Mouse (Mus musculus): ENCODE measurements around the gene Hnrnpa3. TPM values are rescaled to one million over a fixed set of nuclear protein-coding genes. Genes with fewer than 3 reads are reported as not detected.
"Not testable (repeated sequence)": the region's sequence is repeated elsewhere in the genome, so short reads cannot be mapped to it uniquely, and the experiment has no call there.

Gene Hnrnpa3
- polyA plus RNA-seq, 1 experiment from 2014 or later = 209 TPM

DNA sequence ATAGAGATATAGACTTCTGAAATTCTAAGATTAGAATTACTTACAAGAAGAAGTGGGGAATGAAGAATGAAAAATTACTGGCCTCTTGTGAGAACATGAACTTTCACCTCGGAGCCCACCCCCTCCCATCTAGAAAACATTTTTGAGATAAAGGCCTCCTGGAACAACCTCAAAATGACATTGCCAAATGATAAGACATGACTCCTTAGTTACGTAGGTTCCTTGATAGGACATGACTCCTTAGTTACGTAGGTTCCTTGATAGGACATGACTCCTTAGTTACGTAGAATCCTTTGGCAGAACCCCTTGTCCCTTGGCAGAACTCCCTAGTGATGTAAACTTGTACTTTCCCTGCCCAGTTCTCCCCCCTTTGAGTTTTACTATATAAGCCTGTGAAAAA, 16.7 kb upstream of the Hnrnpa3 start:
- not testable (repeated sequence) for H3K27me3 ChIP-seq (ENCODE audit: insufficient read depth, poor library complexity, severe bottlenecking); H3K9me3 ChIP-seq; H3K36me3 ChIP-seq; H3K27ac ChIP-seq; DNase-seq (ENCODE audit: low spot score); H3K4me3 ChIP-seq
- peaks cover 14% of the 10 kb centered on the region for H3K4me1 ChIP-seq
- 35% methylated on average over 4 of the region's 4 CpGs for WGBS

DNA sequence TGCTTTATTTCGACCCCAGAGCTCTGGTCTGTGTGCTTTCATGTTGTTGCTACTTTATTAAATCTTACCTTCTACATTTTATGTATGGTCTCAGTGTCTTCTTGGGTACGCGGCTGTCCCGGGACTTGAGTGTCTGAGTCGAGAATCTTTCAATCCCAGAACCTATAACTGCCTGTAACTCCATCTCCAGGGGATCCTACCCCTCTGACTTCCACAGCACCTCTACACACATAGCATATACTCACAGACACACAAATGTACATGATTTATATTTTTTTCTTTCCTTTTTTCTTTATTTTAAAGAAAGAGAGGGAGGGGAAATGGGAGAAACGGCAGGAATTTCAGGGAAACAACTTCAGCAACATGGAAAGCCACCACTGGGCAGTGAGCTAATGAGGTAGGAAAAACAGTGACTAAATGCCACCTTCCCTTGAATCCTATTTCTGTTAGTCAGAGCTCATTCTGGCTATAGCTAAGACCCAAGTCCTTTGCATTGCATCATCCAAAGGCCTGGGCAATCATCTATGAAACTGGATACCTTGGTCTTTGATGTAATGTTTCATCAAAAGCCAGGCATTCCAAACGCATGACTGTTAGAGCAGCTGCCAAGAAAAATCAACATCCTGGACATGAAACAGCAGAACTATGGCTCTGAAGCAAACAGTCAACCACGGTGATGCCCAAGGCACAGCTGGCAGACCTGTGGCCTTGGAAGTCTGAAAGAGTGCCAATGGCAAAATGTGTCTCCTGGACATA, 16.1 kb upstream of the Hnrnpa3 start:
- H3K27me3 ChIP-seq (ENCODE audit: insufficient read depth, poor library complexity, severe bottlenecking) = no peaks in the 10 kb centered on the region
- H3K4me3 ChIP-seq = no peak overlapping the region
- peaks cover 14% of the 10 kb centered on the region for H3K4me1 ChIP-seq
- WGBS = 82% methylated on average over 8 of the region's 8 CpGs
- H3K27ac ChIP-seq = no peak overlapping the region
- H3K9me3 ChIP-seq = 0 out of 2 replicates have a peak, but pooled peaks cover 4% of the 10 kb centered on the region
- no peak for DNase-seq (ENCODE audit: low spot score)
- H3K36me3 ChIP-seq = peaks cover 4% of the 10 kb centered on the region; the same call in 1 of the 2 replicates

DNA sequence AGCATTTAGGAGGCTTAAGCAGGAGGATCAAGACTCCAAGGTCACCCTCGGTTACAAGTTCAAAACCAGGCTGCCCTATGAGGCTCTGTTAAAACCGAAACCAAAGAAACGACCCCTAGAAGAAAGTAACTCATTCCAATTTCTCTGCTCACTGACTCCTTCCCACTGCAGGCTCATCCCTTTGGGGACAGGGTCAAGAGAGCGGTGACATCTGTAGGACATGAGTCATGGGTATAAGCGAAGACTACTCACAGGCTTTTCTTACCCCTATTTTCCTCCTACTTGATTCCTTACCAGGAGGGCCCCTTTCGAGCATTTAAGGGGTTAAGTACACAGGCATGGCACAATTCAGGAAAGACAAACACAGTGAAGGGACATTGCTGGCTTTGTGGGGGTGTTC, 15.1 kb upstream of the Hnrnpa3 start:
- Histone ChIP-seq H3K36me3 (peaks cover 4% of the 10 kb centered on the region; the same call in 1 of the 2 replicates), H3K4me3 (no peak overlapping the region), H3K27ac (no peak overlapping the region), H3K4me1 (peaks cover 14% of the 10 kb centered on the region), H3K9me3 (0 out of 2 replicates have a peak, but pooled peaks cover 4% of the 10 kb centered on the region), H3K27me3 (ENCODE audit: insufficient read depth, poor library complexity, severe bottlenecking) (no peaks in the 10 kb centered on the region)
- 77% methylated on average over 6 of the region's 6 CpGs for WGBS
- DNase-seq (ENCODE audit: low spot score) = no peak

DNA sequence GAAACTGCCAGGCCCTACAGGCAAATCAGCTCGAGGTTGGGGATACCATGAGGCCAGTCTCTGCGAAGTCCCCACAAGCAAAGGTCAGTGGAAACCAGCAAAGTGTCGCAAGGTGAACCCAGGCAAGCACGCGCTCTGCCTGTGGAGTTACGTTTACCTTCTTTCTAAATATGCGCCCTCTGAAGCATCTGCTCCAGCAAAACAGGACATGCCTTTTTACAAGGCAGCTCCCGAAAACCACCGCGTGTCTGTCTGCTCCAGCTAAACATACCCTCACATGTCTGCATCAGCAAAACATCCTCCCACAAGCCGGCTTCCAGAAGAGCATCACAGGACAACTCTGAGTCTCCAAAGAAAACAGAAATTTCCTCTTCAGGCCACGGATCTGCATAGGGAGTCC, 13.8 kb upstream of the Hnrnpa3 start:
- 88% methylated on average over 12 of the region's 12 CpGs for WGBS

DNA sequence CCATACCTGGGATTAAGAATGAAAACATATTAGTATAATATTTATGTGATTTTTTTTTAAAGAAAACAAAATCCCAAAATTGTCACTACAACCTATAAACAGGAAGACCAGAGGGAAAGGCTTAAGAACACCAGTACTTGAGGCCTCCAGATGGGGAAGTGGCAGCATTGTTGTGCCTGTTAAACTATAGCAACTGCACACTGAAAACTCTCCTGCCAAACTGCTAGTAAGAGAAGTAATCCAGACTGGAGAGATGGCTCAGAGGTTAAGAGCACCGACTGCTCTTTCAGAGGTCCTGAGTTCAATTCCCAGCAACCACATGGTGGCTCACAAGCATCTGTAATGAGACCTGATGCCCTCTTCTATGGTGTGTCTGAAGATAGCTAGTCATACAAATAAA, 8.6 kb upstream of the Hnrnpa3 start:
- no peak overlapping the region for H3K27ac ChIP-seq
- no peak for DNase-seq (ENCODE audit: low spot score)
- H3K4me3 ChIP-seq = no peak overlapping the region
- peaks cover under 1% of the 10 kb centered on the region; the same call in 1 of the 2 replicates for H3K36me3 ChIP-seq
- H3K4me1 ChIP-seq = no peaks in the 10 kb centered on the region
- no peaks in the 10 kb centered on the region for H3K9me3 ChIP-seq
- WGBS = 91% methylated on average over 1 of the region's 1 CpGs
- H3K27me3 ChIP-seq (ENCODE audit: insufficient read depth, poor library complexity, severe bottlenecking) = no peaks in the 10 kb centered on the region

More for the DNA sequence above, 13.8 kb upstream of the Hnrnpa3 start:
- Histone ChIP-seq H3K36me3 (peaks cover 4% of the 10 kb centered on the region; the same call in 1 of the 2 replicates), H3K27ac (no peak overlapping the region), H3K4me3 (no peak overlapping the region), H3K9me3 (0 out of 2 replicates have a peak, but pooled peaks cover 4% of the 10 kb centered on the region), H3K4me1 (peaks cover 14% of the 10 kb centered on the region), H3K27me3 (ENCODE audit: insufficient read depth, poor library complexity, severe bottlenecking) (no peaks in the 10 kb centered on the region)
- no peak for DNase-seq (ENCODE audit: low spot score)

DNA sequence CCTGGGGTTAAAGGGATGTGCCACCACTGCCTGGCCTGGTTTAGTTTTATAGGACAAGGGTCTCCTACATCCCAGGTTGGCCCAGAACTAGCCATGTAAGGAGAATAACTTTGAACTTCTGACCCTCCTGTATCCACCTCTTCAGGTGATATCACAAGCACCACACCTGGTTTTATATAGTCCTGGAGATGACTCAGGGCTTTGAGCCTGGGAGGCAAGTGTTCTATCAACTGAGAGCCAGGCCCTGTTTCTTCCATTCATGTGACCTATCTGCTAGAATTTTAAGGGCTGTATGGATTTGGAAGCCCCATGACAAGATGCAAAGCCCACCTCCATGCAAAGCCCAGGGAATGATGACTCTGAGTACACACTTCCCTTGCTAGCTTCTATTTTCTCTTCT, 5.9 kb upstream of the Hnrnpa3 start:
- Histone ChIP-seq H3K36me3 (no peaks in the 10 kb centered on the region), H3K27me3 (ENCODE audit: insufficient read depth, poor library complexity, severe bottlenecking) (no peaks in the 10 kb centered on the region), H3K4me3 (no peak overlapping the region), H3K9me3 (no peaks in the 10 kb centered on the region), H3K27ac (no peak overlapping the region), H3K4me1 (peaks cover 10% of the 10 kb centered on the region)
- DNase-seq (ENCODE audit: low spot score) = no peak

DNA sequence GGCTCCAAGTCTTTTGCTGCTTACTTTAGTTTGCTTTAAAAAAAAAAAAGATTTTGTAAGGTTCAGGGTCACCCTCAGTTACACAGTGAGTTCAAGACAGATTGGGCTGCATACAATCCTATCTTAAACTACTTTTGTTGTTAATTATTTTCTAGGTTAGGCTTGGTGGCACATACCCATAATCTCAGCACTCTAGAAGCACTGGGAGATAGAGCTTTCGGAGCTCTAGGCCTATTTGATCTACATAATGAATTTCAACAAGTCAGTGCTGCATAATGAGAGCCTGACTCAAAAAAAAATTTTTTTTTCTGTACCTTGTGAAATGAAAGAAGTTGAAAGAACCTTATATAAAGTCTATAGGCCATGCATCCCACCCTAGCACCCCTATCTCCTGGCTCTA, 4.4 kb upstream of the Hnrnpa3 start:
- H3K4me1 ChIP-seq = peaks cover 10% of the 10 kb centered on the region
- no peaks in the 10 kb centered on the region for H3K27me3 ChIP-seq (ENCODE audit: insufficient read depth, poor library complexity, severe bottlenecking)
- no peaks in the 10 kb centered on the region for H3K36me3 ChIP-seq
- 78% methylated on average over 1 of the region's 1 CpGs for WGBS
- no peak for DNase-seq (ENCODE audit: low spot score)
- no peak overlapping the region for H3K4me3 ChIP-seq
- H3K27ac ChIP-seq = no peak overlapping the region
- no peaks in the 10 kb centered on the region for H3K9me3 ChIP-seq

DNA sequence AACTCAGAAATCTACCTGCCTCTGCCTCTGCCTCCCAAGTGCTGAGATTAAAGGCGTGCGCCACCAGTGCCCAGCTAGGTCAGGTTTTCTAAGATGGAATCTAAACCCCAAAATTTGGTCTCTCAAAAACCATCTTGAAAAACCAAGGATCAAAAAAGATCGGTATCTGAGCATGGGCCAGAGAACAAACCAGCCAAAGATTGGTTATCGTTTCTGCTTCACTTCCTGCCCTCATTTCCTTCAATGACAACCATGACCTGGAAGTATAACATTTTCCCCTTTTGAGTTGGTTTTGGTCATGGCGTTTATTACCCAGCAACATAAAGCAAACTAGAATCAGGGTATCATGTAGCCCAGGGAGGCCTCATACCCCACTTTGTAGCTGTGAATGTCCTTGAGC, 2.1 kb upstream of the Hnrnpa3 start:
- Histone ChIP-seq H3K4me1 (peaks cover 10% of the 10 kb centered on the region), H3K4me3 (no peak overlapping the region), H3K27ac (peak overlapping the region; percentile 100), H3K36me3 (peaks cover 6% of the 10 kb centered on the region; the same call in 1 of the 2 replicates), H3K9me3 (no peaks in the 10 kb centered on the region), H3K27me3 (ENCODE audit: insufficient read depth, poor library complexity, severe bottlenecking) (no peaks in the 10 kb centered on the region)
- no peak for DNase-seq (ENCODE audit: low spot score)
- 91% methylated on average over 5 of the region's 5 CpGs for WGBS

DNA sequence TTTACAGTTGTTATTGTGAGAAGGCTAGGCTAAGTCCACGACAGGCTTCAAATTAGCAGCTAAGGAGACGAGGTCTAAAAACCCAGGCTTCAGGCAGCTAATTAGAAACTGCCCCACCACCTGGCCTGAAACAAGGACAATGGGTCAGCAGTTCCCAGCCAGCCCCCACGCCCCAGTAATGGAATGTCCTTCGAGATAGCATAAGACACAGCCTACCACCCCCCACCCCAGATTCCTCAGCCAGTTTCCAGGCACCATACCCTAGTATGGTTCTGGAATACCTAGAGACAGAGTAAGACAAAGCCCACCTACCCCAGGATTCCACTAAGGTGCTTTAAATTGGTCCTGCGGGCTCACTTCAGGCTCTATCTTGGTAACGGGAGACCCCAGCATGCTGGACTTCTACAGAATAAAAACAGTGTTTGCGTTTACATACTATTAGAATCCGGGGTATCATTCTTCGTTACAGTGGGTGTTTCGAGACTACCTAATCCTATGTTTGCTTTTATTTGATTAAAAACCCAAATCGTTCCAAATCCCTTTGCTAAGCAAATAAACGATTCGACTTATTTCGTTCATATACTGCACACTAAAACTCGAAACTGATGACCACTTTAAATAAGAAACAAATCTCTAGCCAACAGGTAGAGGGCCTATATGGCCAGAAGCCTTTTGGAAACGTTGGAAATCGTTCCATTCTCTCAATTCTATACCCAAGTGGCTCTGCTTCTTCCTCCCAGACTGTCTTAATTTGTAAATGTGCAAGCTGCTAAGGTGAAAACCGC, 962 bp upstream of the Hnrnpa3 start:
- Histone ChIP-seq H3K9me3 (no peaks in the 10 kb centered on the region), H3K4me1 (peaks cover 10% of the 10 kb centered on the region), H3K36me3 (peaks cover 18% of the 10 kb centered on the region), H3K27ac (peak overlapping the region; percentile 100), H3K27me3 (ENCODE audit: insufficient read depth, poor library complexity, severe bottlenecking) (no peaks in the 10 kb centered on the region), H3K4me3 (peak overlapping the region; percentile 99)
- DNase-seq (ENCODE audit: low spot score) = peak; percentile 92
- WGBS = 3% methylated on average over 18 of the region's 18 CpGs

DNA sequence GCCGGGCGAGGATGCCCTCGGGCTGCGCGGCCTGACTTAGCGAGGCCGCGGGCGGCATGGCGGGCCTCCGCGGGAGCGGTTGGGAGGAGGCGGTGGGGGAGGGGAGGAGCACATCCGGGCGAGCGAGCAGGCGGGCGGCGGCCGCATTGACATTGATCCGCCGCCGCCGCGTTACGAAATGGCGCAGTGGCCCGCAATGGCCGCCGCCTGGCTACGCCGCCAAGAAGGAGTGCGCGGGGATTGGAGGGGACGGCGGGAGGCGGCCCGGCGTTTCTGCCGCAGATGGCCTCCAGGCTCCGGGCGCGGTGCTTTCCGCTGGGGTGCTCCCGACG, 534 bp downstream of the Hnrnpa3 start:
- peaks cover 33% of the 10 kb centered on the region for H3K36me3 ChIP-seq
- WGBS = under 1% methylated on average over 40 of the region's 47 CpGs
- peak overlapping the region; percentile 100 for H3K27ac ChIP-seq
- H3K27me3 ChIP-seq (ENCODE audit: insufficient read depth, poor library complexity, severe bottlenecking) = no peaks in the 10 kb centered on the region
- H3K4me3 ChIP-seq = peak overlapping the region; percentile 99
- peaks cover 10% of the 10 kb centered on the region for H3K4me1 ChIP-seq
- peak; percentile 90 for DNase-seq (ENCODE audit: low spot score)
- H3K9me3 ChIP-seq = no peaks in the 10 kb centered on the region

DNA sequence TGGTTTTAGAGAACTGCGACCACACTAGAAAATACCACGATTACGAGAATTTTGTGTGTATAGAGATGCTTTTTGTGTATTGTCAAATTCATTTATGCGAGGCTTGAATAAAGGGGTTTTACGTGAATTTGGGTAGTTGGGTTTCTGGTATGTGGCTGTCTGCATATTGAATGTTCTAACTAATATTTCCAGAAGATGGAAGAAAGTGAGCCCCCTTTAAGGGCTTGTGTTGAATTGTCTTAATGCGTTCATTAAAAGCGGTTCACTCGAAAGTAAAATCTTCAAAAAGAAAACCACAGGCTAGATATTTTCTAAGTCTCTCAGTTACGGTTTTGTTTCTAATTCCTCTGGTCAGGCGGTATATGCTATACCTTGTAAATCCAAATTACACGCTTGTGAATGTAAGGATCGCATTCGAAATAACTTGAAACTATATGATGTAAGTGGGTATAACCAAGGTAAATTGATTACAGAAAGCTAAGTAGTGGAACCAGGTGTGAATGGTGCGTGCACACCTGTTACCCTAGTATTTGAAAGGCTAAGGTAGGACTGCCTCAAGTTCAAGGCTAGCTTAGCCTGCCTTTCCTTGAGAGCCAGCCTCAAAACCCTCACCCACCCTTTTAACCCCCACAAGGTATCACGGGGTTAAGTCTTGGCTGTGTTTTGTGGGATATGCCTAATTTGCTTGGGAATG, 1.3 kb downstream of the Hnrnpa3 start:
- H3K4me3 ChIP-seq = peak overlapping the region; percentile 99
- WGBS = 5% methylated on average over 15 of the region's 15 CpGs
- no peak for DNase-seq (ENCODE audit: low spot score)
- no peaks in the 10 kb centered on the region for H3K9me3 ChIP-seq
- peak overlapping the region; percentile 100 for H3K27ac ChIP-seq
- H3K27me3 ChIP-seq (ENCODE audit: insufficient read depth, poor library complexity, severe bottlenecking) = no peaks in the 10 kb centered on the region
- H3K4me1 ChIP-seq = peaks cover 10% of the 10 kb centered on the region
- H3K36me3 ChIP-seq = peaks cover 39% of the 10 kb centered on the region

DNA sequence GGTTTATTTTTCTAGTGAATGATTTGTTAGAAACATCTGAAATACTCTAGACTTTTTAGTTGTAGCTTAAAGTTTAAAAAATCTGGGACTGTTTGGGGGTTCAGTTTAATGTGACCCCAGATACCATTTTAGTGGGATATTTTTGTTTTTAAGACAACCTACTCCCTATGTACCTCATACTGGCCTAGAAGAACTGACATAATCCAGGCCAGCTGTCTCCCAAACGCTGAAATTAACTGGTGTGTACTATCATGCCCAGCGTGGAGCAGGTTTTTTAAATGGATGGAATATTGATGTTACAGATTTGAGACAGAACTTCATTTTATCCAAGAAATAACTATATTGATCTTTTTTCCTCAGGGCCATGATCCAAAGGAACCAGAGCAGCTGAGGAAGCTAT, 2.0 kb downstream of the Hnrnpa3 start:
- Histone ChIP-seq H3K4me3 (peak overlapping the region; percentile 99), H3K36me3 (peaks cover 39% of the 10 kb centered on the region), H3K4me1 (peaks cover 10% of the 10 kb centered on the region), H3K27ac (peak overlapping the region; percentile 100; the same call in 1 of the 2 replicates), H3K9me3 (no peaks in the 10 kb centered on the region), H3K27me3 (ENCODE audit: insufficient read depth, poor library complexity, severe bottlenecking) (no peaks in the 10 kb centered on the region)
- 35% methylated on average over 2 of the region's 2 CpGs for WGBS
- DNase-seq (ENCODE audit: low spot score) = no peak
